ENCODE assay signal across 9 mouse cellular contexts in genomic region chr15:81042276-81042931, GRCm38 (mm10).
DNase-seq lines count a peak whose midpoint lies in the region; ATAC-seq and TF ChIP-seq lines count a peak whose summit lies in the region.
"Had no signal": no experiment of that assay in that cellular context is flagged by ENCODE, and none has a peak within 500 bp of the region (broad histone marks: within the 10 kb centered on the region; RNA-seq: fewer than 3 reads in every experiment).

No protein-coding gene starts in this region.

- H3K36me3 ChIP-seq in heart, postnatal 0 days (replicated peaks; ENCODE audit: control insufficient read depth, insufficient read depth, low read length) = peaks cover 7% of the 10 kb centered on the region; the same call in 1 of the 2 replicates
- peaks cover 18% of the 10 kb centered on the region for H3K36me3 ChIP-seq in G1E (replicated peaks)
- peaks cover 11% of the 10 kb centered on the region for H3K36me3 ChIP-seq in limb, embryonic 13.5 days
- H3K36me3 ChIP-seq: stomach, embryonic 15.5 days had no signal

- no peaks in the 10 kb centered on the region for H3K9me3 ChIP-seq in heart, postnatal 0 days (replicated peaks; ENCODE audit: control insufficient read depth, low read length)
- H3K9me3 ChIP-seq in G1E (replicated peaks) = no peaks in the 10 kb centered on the region
- no peaks in the 10 kb centered on the region for H3K9me3 ChIP-seq in limb, embryonic 13.5 days
- H3K9me3 ChIP-seq: stomach, embryonic 15.5 days had no signal

- DNase-seq in heart, postnatal 0 days (ENCODE audit: low spot score) = no peak
- no peak for DNase-seq in heart, postnatal 36 days
- no peak for DNase-seq in G1E (ENCODE audit: low spot score)
- DNase-seq in gastrocnemius, postnatal 10 days = peak; percentile 67
- DNase-seq in testis, postnatal 10 days (ENCODE audit: low spot score) = peak; percentile 81
- DNase-seq in left cerebral cortex, postnatal 14 days (ENCODE audit: low spot score in 2 of 2) = no peak
- DNase-seq in layer of hippocampus, adult 9-11 months = no peak

- no peak overlapping the region for H3K27ac ChIP-seq in heart, postnatal 0 days (ENCODE audit: low read depth)
- H3K27ac ChIP-seq in limb, embryonic 13.5 days = peak overlapping the region; percentile 22; the same call in 1 of the 2 replicates
- H3K27ac ChIP-seq: stomach, embryonic 15.5 days had no signal

- no peaks in the 10 kb centered on the region for H3K27me3 ChIP-seq in heart, postnatal 0 days (ENCODE audit: control insufficient read depth, insufficient read depth, low read length)
- H3K27me3 ChIP-seq in G1E (ENCODE audit: insufficient read depth, low read length) = no peaks in the 10 kb centered on the region
- H3K27me3 ChIP-seq in limb, embryonic 13.5 days = no peaks in the 10 kb centered on the region
- H3K27me3 ChIP-seq: stomach, embryonic 15.5 days had no signal

- peak; percentile 23 for TF ChIP-seq CTCF in heart, postnatal 0 days (IDR thresholded peaks at IDR 0.05; ENCODE audit: low read depth)
- TF ChIP-seq CTCF in G1E (IDR thresholded peaks at IDR 0.05; ENCODE audit: low read depth, low read length) = 0 out of 2 replicates have a peak, but pooled peaks have one; percentile 6

- H3K4me1 ChIP-seq in heart, postnatal 0 days (ENCODE audit: control insufficient read depth, insufficient read depth) = no peaks in the 10 kb centered on the region
- H3K4me1 ChIP-seq in G1E (ENCODE audit: insufficient read depth, low read depth, low read length) = peaks cover 27% of the 10 kb centered on the region
- H3K4me1 ChIP-seq in limb, embryonic 13.5 days = peaks cover 18% of the 10 kb centered on the region

- H3K4me3 ChIP-seq in heart, postnatal 0 days (ENCODE audit: low read depth, low read length) = no peak overlapping the region
- H3K4me3 ChIP-seq in G1E (ENCODE audit: low read depth, low read length) = no peak overlapping the region
- H3K4me3 ChIP-seq in limb, embryonic 13.5 days = no peak overlapping the region
- H3K4me3 ChIP-seq: stomach, embryonic 15.5 days had no signal

- no peak overlapping the region for H3K9ac ChIP-seq in heart, postnatal 0 days (replicated peaks; ENCODE audit: low read depth, low read length)
- no peak overlapping the region for H3K9ac ChIP-seq in limb, embryonic 13.5 days
- H3K9ac ChIP-seq: stomach, embryonic 15.5 days had no signal

- intact Hi-C loops in heart, postnatal 36 days (cut with DNase I) = no loop called here
- intact Hi-C loops in left cerebral cortex, postnatal 14 days (cut with DNase I) = no loop called here

- no peak overlapping the region for H3K4me2 ChIP-seq in heart, postnatal 0 days (ENCODE audit: low read depth, low read length)
- no peak overlapping the region for H3K4me2 ChIP-seq in limb, embryonic 13.5 days (replicated peaks)
- H3K4me2 ChIP-seq: stomach, embryonic 15.5 days had no signal

- WGBS in heart, postnatal 0 days = 60% methylated on average over 13 of the region's 13 CpGs
- WGBS in limb, embryonic 13.5 days = 53% methylated on average over 13 of the region's 13 CpGs

- TF ChIP-seq EP300 in heart, postnatal 0 days (IDR thresholded peaks at IDR 0.05; ENCODE audit: low read depth) = no peak

- ATAC-seq in heart, postnatal 0 days (ENCODE audit: insufficient read depth, low read depth) = no peak
- no peak for ATAC-seq in G1E (ENCODE audit: extremely low read depth, insufficient number of reproducible peaks, low FRiP score, poor library complexity, severe bottlenecking)
- ATAC-seq in limb, embryonic 13.5 days (ENCODE audit: low FRiP score, low read depth) = 0 out of 2 replicates have a peak, but pooled peaks have one; percentile 19

Comparison
In these comparisons a context has a peak if more than half of its experiments do, and no peak if none do; other contexts are left out.
1. DNase-seq: peak in gastrocnemius, postnatal 10 days (single experiment) and testis, postnatal 10 days (single experiment); none in heart, postnatal 0 days (single experiment), heart, postnatal 36 days (0 of 2), G1E (single experiment), left cerebral cortex, postnatal 14 days (0 of 2) and layer of hippocampus, adult 9-11 months (single experiment).